Mouse (Mus musculus): ENCODE results near the gene Ccdc78. TPM values are rescaled to one million over a fixed set of nuclear protein-coding genes. Genes with fewer than 3 reads are reported as not detected.

The Ccdc78 gene
- polyA plus RNA-seq (2021; fragmentation: Nextera tagmentation), result 0.31 and 0.39 TPM in 2 replicates
- long read RNA-seq, experiment 1, partial matches to known transcripts, result 1 of 2 reads
- long read RNA-seq, experiment 1, other reads (novel, unspliced or antisense), result 1 of 2 reads
- long read RNA-seq, experiment 2, partial matches to known transcripts, result 0 of 1 reads
- long read RNA-seq, experiment 2, other reads (novel, unspliced or antisense), result 1 of 1 reads

DNA sequence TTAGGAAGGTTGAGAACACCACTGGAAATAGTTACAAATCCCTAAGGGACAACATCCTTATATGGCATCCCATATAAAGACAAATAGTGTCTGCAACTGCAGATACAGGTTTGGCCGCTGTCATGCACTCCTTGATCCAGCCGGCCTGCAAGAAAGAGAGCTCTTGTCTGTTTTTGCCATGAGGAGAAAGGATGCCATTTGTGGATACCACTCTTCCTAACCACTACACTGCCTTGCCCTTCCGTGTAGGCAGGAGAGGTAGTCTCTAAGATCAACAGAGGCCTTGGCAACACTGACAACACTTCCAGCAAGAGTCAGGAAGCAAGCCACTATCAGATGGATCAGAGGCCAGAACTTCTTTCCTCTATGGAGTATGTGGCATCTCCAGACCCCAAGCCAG lies at the start of gene Ccdc78:
Ccdc78 (plus strand) TSS at position 301 of the 400 bp plus-strand sequence.

DNA sequence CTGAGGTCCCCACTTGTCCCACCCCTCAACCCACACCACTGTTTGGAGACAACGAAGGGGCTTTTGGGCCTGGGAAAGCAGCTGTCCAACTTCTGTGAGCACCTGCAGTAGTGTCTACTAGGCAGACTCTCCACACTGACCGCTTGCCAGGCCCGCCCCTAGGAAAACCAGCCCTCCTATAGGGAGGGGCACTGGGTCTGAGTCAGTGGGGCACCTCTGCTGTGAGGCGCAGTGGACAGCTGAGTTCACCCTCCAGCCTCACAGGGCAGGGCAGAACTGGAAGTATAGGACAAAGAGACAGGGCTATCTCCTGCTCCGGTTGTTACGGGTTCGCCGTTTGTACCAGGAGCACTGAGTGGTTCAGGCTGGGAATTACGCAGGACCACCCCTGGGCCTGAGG lies 32.1 kb upstream of the Ccdc78 start, which contains the start of gene Msln:
Msln (minus strand) TSS at position 138 of the 400 bp plus-strand sequence.

GRCm38 (mm10) chr17:25773549-25774120 lies 12.7 kb upstream of the Ccdc78 start, which contains the start of gene Narfl:
TSS of gene Narfl (plus strand) at chr17:25773776.

GRCm38 (mm10) chr17:25785281-25785745 lies 1.1 kb upstream of the Ccdc78 start, which contains the start of gene Haghl:
TSS of gene Haghl (minus strand) at chr17:25785673.

GRCm38 (mm10) chr17:25792615-25793014 lies 6.2 kb downstream of the Ccdc78 start, which contains the start of gene Fam173a:
TSS of gene Fam173a (minus strand) at chr17:25792901.

GRCm38 (mm10) chr17:25795609-25796092 lies 9.3 kb downstream of the Ccdc78 start, which contains the start of gene AC134908.4:
TSS of gene AC134908.4 (minus strand) at chr17:25795659.

GRCm38 (mm10) chr17:25796951-25797369 lies 10.6 kb downstream of the Ccdc78 start, which contains the start of gene Metrn:
TSS of gene Metrn (minus strand) at chr17:25797136.

GRCm38 (mm10) chr17:25808789-25809605 lies 22.6 kb downstream of the Ccdc78 start, which contains the start of gene Fbxl16:
TSS of gene Fbxl16 (plus strand) at chr17:25809085.

GRCm38 (mm10) chr17:25823452-25823851 lies 37.1 kb downstream of the Ccdc78 start, which contains the start of gene Wdr24:
TSS of gene Wdr24 (plus strand) at chr17:25823627.

GRCm38 (mm10) chr17:25828712-25829557 lies 42.6 kb downstream of the Ccdc78 start, which contains the start of gene Jmjd8:
TSS of gene Jmjd8 (plus strand) at chr17:25828867.

GRCm38 (mm10) chr17:25833291-25833663 lies 46.9 kb downstream of the Ccdc78 start, which contains the start of gene Stub1:
TSS of gene Stub1 (minus strand) at chr17:25833404.

DNA sequence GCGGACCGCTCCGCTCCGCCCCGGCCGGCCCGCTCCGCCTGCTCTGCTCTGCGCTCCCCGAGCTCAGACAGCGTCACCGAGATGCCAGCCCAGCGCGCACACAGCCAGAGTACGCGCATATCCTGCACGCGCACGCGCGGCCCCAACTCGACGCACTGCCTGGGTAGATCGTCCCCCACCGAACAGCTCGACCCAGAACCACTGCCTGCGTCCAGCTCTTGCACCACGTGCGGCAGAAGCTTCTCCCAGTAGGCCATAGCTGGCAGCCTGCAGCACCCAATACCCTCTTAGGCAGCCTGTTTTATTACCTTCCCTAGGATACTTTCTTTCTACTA lies 50.7 kb downstream of the Ccdc78 start, which contains the start of gene Rhbdl1:
Rhbdl1 (minus strand) TSS at position 220 of the 335 bp plus-strand sequence.

Other genes starting within 250 kb of the Ccdc78 start
- 40.9 and 69.8 TPM in 2 replicates for gene Sox8, start 215.9 kb upstream of the Ccdc78 start, polyA plus RNA-seq (2021; fragmentation: Nextera tagmentation)
- 27.9 and 28.9 TPM in 2 replicates for gene Lmf1, start 207.5 kb upstream of the Ccdc78 start, polyA plus RNA-seq (2021; fragmentation: Nextera tagmentation)
- gene Gng13, start 69.4 kb upstream of the Ccdc78 start, polyA plus RNA-seq (2021; fragmentation: Nextera tagmentation), result 835 and 992 TPM in 2 replicates
- gene Chtf18, start 59.2 kb upstream of the Ccdc78 start, polyA plus RNA-seq (2021; fragmentation: Nextera tagmentation), result 0.97 and 1.5 TPM in 2 replicates
- 59.3 and 64.4 TPM in 2 replicates for gene Rpusd1, start 58.9 kb upstream of the Ccdc78 start, polyA plus RNA-seq (2021; fragmentation: Nextera tagmentation)
- gene Mslnl, start 50.5 kb upstream of the Ccdc78 start, polyA plus RNA-seq (2021; fragmentation: Nextera tagmentation), result 0.20 and 0.21 TPM in 2 replicates
- 0.72 and 1.0 TPM in 2 replicates for gene Msln, start 32.2 kb upstream of the Ccdc78 start, polyA plus RNA-seq (2021; fragmentation: Nextera tagmentation)
- 27.4 and 37.4 TPM in 2 replicates for gene Narfl, start 12.8 kb upstream of the Ccdc78 start, polyA plus RNA-seq (2021; fragmentation: Nextera tagmentation)
- gene Haghl, start 907 bp upstream of the Ccdc78 start, polyA plus RNA-seq (2021; fragmentation: Nextera tagmentation), result 114 and 123 TPM in 2 replicates
- 147 and 187 TPM in 2 replicates for gene Fam173a, start 6.3 kb downstream of the Ccdc78 start, polyA plus RNA-seq (2021; fragmentation: Nextera tagmentation)
- gene AC134908.4, start 9.1 kb downstream of the Ccdc78 start, polyA plus RNA-seq (2021; fragmentation: Nextera tagmentation), result 4.0 and 5.4 TPM in 2 replicates
- gene Metrn, start 10.6 kb downstream of the Ccdc78 start, polyA plus RNA-seq (2021; fragmentation: Nextera tagmentation), result 11.7 and 12.8 TPM in 2 replicates
- gene Fbxl16, start 22.5 kb downstream of the Ccdc78 start, polyA plus RNA-seq (2021; fragmentation: Nextera tagmentation), result 213 and 331 TPM in 2 replicates
- gene Wdr24, start 37.0 kb downstream of the Ccdc78 start, polyA plus RNA-seq (2021; fragmentation: Nextera tagmentation), result 12.1 and 16.0 TPM in 2 replicates
- gene Jmjd8, start 42.3 kb downstream of the Ccdc78 start, polyA plus RNA-seq (2021; fragmentation: Nextera tagmentation), result 31.5 and 33.5 TPM in 2 replicates
- gene Stub1, start 46.8 kb downstream of the Ccdc78 start, polyA plus RNA-seq (2021; fragmentation: Nextera tagmentation), result 348 and 416 TPM in 2 replicates
- 10.7 and 55.8 TPM in 2 replicates for gene Rhbdl1, start 50.7 kb downstream of the Ccdc78 start, polyA plus RNA-seq (2021; fragmentation: Nextera tagmentation)
- 1.4 and 5.1 TPM in 2 replicates for gene Gm20683, start 55.2 kb downstream of the Ccdc78 start, polyA plus RNA-seq (2021; fragmentation: Nextera tagmentation)
- 7.3 and 8.2 TPM in 2 replicates for gene Rhot2, start 58.3 kb downstream of the Ccdc78 start, polyA plus RNA-seq (2021; fragmentation: Nextera tagmentation)
- gene Wdr90, start 74.9 kb downstream of the Ccdc78 start, polyA plus RNA-seq (2021; fragmentation: Nextera tagmentation), result 1.5 and 2.0 TPM in 2 replicates
- gene Mcrip2, start 82.2 kb downstream of the Ccdc78 start, polyA plus RNA-seq (2021; fragmentation: Nextera tagmentation), result 35.6 and 38.4 TPM in 2 replicates
- gene Mettl26, start 88.5 kb downstream of the Ccdc78 start, polyA plus RNA-seq (2021; fragmentation: Nextera tagmentation), result 65.7 and 79.7 TPM in 2 replicates
- gene Wfikkn1, start 94.3 kb downstream of the Ccdc78 start, polyA plus RNA-seq (2021; fragmentation: Nextera tagmentation), result 0.06 and 0.07 TPM in 2 replicates
- 8.7 and 18.7 TPM in 2 replicates for gene Rab40c, start 133.1 kb downstream of the Ccdc78 start, polyA plus RNA-seq (2021; fragmentation: Nextera tagmentation)
- gene Pigq, start 158.4 kb downstream of the Ccdc78 start, polyA plus RNA-seq (2021; fragmentation: Nextera tagmentation), result 94.5 and 96.0 TPM in 2 replicates
- 0.26 and 0.48 TPM in 2 replicates for gene Nhlrc4, start 158.4 kb downstream of the Ccdc78 start, polyA plus RNA-seq (2021; fragmentation: Nextera tagmentation)
- 0.49 and 0.78 TPM in 2 replicates for gene A930017K11Rik, start 166.0 kb downstream of the Ccdc78 start, polyA plus RNA-seq (2021; fragmentation: Nextera tagmentation)
- gene Capn15, start 199.2 kb downstream of the Ccdc78 start, polyA plus RNA-seq (2021; fragmentation: Nextera tagmentation), result 9.2 and 14.4 TPM in 2 replicates

Data from left cerebral cortex, adult 6 months (tissue).